Mouse (Mus musculus): ENCODE data around the gene AI481877.
A peak's percentile ranks its signal among the peaks of the same experiment; 100 is the strongest.
"Not testable (repeated sequence)": the region's sequence is repeated elsewhere in the genome, so short reads cannot be mapped to it uniquely, and the experiment has no call there.

AI481877 gene

DNA sequence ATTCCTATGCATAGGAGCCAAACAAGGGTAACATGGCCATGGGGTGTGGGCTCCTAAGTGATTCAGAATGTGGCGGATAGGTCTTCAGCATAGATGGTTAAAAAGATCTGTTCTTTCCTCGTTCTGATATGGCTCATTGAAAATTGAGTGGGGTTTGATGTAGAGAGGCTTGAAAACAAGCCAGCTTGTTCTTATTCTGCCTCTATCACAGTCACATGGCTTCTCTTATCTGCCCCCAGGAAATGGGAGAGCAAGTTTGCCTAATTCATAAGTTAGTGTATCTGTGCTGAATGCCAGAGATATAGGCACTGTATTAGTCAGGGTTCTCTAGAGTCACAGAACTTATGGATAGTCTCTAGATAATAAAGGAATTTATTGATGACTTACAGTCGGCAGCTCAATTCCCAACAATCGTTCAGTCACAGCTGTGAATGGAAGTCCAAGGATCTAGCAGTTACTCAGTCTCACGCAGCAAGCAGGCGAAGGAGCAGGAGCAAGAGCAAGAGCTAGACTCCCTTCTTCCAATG is at the start of gene AI481877:
AI481877 (minus strand) TSS at position 477 of the 527 bp plus-strand sequence.
- not testable (repeated sequence) for DNase-seq (ENCODE audit: low spot score)

DNA sequence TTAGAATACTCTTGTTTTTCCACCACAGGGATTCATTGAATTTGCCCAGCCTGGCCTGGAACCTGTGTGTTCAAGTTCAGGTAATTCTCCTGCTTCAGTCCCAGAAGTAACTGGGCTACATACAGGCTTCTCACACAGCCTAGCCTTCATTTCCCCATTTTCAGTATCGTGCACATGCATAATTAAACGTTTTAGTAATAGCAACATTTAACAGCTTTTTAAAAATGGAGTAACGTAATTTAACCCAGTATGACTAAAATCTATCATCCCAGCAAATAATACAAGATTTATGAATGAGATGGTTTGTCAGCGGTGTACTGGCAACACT is 49.7 kb upstream of the AI481877 start:
- DNase-seq (ENCODE audit: low spot score): no peak

DNA sequence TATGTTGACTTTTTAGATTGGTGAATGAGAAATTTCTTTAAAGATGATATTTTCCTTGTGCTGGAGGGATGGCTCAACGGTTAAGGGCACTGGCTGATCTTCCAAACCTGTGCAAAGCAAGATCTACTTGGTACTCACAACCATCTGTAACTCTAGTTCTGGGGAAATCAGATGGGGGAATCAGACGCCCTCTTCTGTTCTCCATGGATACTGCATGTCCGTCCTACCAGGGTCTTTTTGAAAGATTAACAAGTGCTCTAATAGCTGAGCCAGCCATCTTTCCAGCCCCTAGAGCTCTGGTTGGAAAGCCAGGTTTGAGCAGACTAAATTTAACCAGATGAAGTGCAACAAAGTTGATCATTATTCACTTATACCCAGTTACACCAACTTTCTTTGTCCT is 48.5 kb upstream of the AI481877 start:
- DNase-seq (ENCODE audit: low spot score): no peak

DNA sequence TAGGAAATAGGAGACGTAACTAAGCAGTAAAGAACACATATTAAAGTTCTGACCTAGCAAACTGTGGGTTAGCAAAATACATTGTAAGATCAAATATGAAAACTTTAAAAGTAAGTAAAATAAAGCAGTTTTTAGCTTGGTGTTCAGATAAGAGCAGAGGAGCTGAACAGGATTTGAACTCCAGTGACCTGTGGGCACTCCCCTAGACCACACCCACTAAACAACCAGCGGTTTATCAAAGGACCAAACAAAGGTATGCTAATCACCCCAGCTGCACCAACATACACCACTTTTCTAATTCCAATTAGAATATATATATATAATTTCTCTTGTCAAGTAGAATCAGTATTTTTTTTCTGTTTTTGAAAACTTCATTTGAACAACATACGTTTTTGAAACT is 46.9 kb upstream of the AI481877 start:
- DNase-seq (ENCODE audit: low spot score): no peak

DNA sequence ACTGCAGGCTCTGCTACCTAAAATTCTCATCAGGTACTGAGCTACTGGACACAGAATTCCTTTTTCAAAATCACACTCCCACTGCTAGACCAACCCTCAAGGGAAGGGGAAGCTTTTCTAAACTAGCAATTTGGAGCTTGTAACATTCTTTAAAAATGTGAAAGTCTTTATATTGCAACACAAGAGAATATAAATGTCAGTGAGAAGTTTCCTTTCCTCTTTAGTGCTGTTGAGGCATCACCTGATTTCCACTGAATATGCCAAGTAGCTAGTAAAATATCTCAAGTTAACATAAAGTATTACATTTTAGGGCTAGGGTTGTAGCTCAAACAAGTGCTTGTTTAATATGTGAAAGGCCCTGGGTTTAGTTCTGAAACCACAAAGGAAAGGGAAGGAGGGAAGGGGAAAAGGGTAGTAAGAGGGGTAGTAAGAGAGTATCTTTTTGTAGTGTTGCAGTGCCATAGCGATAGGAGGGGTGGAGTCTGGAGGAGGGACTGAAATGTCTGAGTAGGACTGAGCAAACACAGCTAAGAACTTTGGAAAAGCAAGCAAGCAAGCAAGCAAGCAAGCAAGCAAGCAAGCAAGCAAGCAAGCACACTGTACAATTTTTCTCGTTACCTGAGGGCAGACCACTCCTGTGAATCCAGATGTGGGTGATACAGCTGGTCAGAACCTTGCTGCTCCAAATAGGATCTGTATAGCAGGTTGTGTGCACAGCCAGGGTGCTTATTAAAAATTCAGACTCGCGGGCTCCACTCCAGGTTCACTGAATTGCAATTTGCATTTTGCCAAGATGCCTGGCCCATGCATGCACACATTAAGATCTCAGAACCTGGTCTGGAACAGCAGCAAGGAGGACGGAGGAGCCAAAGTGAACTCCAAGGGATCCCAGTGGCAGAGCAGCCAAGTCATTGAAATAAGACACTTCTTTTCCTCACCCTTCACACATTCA is 42.8 kb upstream of the AI481877 start:
- DNase-seq (ENCODE audit: low spot score): no peak

DNA sequence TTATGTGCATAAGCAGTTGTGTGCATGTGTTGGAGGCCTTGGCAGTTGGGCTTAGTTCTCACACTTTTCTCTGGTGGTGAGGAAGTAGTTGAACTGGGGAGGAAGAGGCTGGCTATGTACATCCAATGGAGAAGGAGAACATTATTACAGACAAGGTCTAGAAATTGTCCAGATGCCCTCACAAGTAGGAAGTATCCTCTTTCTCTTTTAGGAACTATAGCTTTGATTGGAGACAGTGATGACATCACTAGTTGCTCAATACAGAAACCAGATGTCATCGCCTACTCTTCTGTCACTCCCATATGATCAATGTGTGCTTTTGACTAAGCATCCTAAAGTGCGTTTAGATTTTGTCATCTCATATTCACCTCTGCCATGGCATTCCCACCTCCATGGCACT is 38.8 kb upstream of the AI481877 start:
- DNase-seq (ENCODE audit: low spot score): no peak

DNA sequence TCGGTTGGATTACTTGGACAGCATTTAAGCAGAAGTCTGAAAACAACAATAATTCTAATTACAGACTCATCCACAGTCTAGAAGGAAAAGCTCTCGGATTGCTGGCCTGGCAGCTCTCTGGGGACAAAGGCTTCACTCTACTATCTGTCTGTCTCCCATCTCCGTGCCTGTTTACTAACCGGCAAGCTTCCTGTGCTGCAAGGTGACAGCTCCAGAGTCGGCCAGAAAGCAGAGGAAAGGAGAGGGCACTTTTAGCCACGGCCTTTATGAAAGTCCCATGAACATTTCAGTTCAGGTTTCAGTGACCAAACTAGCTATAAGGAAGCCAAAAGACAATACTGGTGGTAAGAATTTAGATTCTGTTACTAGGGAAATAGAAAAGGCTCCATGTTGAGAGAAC is 37.1 kb upstream of the AI481877 start:
- DNase-seq (ENCODE audit: low spot score): no peak

DNA sequence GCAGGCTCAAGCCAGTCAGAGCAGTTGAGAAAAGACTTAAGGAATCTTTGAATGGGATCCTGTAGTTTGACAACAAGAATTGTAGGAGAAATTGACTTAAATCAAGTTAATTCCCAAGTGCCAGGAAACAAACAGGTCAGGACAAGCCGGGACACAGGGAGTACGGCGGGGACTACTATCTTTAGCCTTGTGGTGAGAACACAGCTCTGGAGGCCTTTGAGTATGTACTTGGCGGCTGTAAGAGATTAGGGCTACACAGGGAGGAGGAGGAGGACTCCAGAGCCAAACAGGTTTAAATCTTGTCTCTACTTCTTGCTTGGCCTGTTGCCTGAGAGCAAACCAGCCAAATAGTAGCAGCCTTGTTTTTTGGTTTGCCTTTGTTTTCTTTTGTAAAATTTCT is 36.2 kb upstream of the AI481877 start:
- DNase-seq (ENCODE audit: low spot score): peak; percentile 44

DNA sequence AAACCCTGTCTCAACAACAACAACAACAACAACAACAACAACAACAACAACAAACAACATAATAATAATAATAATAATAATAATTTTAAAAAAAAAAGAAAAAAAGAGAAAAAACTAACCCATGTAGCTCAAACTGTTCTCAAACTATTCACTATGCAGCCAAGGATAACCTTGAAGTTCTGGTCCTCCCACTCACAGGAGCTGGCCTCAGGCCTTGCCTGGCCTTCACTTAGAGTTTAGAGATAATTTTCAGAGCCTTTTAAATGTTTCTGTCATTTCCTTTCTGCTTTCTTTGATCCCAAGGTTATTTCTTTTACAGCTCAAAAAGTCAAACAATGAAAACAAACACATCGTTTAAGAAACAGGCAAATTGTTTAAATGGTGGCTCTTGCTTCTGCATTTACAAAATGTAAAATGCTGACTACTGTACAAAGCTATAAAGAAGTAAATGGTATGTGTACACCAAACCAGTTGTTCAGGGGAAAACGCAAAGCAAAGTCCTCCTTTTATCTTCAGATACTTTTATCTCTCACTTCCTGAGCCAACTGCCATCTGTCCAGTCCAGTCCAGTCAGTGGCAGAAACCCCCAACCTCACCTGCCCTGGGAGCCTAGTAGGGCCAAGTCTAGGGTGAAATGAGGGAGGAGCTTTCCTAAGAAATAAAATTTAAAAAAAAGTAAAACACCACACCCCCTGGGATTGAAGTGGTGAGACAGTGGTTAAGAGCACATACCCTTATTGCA is 34.6 kb upstream of the AI481877 start:
- peak; percentile 44 for DNase-seq (ENCODE audit: low spot score)

DNA sequence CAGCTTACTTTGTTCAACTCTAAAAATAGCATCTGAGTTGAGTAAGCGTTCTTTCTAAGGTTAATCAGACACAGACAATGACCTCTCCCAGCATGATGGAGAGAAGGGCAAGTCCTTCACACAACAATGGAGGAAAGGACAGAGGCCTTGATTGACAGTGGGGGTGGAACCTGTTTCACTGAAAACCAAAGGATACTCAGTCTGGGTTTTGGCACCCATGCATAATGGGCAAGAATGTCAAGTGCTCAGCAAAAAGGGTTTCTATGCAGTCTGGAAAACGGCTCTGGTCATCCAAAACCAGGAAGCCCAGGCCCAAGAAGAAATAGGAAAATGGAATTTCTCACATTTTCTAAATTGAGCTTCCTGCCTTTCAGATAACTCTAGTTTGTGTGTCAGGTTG is 33.8 kb upstream of the AI481877 start:
- DNase-seq (ENCODE audit: low spot score): no peak

DNA sequence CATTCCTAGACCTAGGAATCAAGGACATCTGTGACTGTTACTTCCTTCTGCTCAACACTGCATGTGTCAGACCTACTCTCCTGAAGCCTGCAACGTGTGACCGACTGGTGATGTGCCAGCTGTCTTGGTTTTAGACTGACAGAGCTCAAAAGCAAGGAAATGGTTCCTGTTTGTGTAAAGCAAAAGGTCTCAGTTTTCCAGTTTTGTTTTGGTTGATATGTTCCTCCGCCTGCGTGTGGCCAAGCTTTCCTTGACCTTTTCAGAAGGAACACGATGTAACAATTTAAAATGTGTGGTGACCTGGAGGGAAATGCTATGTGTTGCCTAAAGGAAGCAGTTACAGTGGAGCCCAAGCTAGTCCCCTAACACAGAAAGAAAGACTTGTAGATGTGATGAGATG is 31.2 kb upstream of the AI481877 start:
- no peak for DNase-seq (ENCODE audit: low spot score)

DNA sequence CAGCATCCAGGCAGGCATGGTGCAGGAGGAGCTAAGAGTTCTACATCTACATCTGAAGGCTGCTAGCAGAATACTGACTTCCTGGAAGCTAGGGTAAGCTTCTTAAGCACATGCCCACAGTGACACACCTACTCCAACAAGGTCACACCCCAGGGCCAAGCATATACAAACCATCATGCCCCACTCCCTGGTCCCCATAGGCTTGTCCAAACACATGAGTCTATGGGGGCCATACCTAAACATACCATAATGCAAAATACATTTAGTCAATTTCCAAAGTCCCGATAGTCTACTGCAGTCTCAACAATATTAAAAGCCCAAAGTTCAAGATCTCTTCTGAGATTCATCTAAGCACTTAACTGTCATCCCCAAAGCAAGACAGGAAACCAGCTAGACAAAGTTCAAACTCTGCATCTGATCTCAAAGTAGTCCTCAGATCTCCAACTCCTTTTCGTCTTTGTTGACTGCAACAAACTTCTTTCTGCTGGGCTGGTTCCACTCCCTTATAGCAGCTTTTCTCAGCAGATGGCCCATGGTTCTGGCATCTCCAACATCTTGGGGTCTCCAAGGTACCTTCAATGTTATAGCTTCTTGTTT is 28.6 kb upstream of the AI481877 start:
- DNase-seq (ENCODE audit: low spot score): no peak

DNA sequence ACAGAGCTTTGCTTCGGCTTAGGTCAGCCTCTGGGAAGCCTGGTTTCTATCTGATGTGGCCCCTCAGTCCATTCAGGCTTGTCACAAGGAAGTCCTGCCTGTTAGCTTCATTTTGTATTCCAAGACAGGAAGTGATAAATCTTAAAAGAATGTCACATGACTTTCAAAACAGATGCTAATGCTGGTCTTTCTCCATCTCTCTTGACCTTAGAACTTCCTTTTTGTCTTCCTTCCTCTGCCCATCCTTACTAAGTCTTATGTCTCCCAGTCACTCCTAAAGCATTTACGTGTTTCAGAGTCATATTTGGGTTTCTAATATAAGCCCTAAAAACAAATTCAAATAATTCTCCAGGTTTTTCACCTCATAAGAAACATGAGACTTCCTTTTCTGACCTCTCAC is 25.3 kb upstream of the AI481877 start:
- no peak for DNase-seq (ENCODE audit: low spot score)

DNA sequence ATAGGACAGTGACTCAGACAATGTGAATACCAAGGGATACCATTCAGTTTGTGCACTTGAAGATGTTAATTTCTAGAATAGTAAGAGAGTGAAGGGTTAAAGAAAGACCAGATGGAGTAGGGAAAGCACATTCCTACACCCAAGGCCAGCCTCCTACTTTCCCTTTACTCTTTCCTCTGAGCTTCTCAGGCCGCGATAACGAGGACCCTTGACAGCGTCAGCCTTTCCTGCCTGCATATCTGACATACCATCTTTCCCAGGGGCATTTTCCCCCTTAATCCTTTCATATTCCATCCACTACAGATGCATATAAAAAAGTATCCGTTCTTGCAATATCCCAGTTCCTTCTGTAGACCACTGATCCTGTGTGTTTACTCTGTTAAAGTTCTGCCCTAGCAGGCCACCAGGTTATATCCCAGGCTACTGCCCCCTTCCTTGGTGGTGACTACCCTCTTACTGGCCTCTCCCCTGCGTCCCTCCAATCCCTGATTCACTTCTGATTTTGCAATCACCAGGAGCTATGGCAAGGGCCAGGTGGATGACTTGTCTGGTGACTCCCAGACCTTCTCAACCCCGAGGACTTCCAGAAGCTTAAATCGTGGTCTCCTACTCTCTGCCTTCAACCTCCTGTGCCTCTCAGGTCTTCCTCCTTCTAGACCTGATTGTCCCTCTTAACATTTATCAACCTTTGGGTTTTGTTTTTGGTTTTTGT is 22.3 kb upstream of the AI481877 start:
- DNase-seq (ENCODE audit: low spot score): no peak

DNA sequence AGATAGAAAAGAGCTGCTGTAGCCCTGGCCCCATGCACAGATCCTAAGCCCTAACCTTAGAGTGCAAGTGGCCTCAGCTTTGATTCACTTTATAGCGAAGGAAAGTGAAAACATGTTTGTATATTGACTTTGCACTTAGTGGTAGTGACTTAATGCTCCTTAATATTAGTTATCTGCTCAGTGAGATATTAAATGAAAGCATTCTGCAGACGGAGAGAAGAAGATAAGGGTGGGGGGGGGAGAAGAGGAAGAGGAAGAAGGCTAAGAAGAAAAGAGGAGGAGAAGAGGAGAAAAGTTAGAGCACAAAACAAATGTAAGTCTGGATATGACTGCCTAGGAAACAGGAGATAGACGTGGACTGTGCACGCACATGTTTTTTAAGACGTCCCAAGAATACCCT is 21.5 kb upstream of the AI481877 start:
- DNase-seq (ENCODE audit: low spot score): no peak

DNA sequence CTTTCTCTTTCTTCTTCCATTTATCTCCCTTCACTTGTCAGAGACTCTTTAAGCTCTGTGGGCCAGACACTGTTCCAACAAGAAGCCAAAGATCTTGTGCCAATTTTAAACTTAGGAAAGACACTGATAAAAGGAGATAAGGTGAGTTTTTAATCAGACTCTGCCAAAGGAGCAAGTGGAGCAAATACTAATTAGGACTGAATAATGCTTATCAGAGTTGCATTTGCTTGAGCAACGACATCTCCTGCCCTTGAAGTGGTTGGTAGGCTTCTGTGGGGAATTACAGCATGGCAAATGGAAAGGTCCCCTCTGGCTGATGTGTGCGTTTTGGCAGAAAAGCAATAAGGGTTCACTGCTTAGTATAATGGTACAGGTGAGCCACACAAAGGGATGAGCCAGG is 18.9 kb upstream of the AI481877 start:
- no peak for DNase-seq (ENCODE audit: low spot score)

DNA sequence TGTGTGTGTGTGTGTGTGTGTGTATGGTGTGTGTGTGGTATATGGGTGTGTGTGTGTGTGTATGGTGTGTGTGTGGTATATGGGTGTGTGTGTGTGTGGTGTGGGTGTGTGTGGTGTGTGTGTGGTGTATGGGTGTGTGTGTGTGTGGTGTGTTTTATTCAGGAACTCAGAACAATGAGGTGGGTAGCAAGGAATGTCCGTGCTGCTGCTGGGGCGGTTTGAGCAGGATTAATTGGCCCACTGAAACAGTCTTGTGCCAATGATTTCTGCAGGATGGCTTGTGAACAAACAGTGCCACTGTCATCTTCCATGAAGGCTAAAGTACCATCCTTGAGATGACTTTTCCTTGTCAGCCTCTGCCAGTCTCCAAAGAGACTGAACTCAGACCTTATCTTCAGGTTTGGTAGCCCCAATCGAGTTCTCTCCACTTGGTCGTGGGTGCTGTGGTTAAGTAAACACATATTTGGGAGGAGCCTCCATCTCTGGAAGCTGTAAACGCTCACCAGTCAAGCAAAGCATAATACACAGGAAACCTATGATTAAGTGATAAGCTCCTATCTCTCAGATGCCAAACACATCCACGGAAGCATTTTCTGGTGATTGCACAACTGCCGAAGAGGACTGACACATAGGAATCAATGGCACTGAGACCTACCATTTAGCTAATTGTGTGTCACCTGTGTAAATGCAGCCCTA is 18.3 kb upstream of the AI481877 start:
- DNase-seq (ENCODE audit: low spot score): no peak

DNA sequence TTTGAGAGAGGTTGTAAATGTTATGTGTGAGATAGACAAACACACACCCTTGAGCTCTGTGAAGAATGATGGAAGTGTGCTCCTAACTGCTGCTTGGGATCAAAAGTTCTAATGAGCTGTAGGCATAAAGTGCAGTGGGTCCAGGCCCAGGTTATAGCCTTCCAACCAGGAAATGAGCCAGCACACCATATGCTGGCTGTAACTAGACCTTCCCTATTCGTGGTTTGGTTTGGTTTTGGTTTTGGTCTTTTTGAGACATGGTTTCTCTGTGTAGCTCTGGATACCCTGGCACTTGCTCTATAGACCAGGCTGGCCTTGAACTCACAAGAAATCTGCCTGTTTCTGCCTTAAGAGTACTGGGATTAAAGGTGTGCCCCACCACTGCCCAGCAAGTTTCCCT is 13.2 kb upstream of the AI481877 start:
- DNase-seq (ENCODE audit: low spot score): no peak

DNA sequence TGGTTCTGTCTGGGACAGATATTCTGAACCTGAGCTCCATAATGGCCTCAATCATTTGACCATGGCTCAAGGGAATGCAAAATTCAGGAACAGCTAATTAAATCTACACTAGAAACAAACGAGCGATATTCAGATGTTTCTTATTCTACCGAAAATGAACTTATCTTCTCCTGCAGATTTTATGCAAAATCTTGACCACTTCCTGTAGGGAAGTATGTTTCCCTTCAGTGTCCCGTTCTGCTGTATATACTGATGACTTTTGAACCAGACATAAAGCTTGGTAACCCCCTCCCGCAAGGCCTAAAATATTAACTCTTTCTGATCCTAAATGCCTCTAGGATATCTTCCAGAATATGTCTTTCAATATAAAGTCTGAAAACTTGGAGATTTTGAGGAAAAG is 12.1 kb upstream of the AI481877 start:
- DNase-seq (ENCODE audit: low spot score): no peak

DNA sequence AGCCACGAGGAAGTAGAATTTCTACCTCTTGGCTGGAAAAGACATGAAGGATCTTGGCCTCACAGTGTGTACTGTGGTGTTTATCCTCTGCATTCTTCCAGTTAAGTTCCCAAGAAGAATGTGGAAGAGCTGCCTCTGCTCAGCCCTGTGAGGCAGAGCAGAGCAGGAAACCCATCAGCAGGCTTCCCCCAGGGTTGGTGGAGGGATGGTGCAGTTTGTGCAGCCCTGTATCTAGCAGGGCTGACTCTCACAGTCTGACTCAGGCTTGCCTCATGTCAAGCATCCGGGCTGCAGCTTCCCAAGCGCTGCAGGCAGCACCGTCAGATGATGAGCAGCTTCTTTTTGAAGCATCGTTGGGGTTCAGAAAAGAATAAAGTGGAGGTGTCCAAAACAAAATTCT is 10.3 kb upstream of the AI481877 start:
- DNase-seq (ENCODE audit: low spot score): no peak

DNA sequence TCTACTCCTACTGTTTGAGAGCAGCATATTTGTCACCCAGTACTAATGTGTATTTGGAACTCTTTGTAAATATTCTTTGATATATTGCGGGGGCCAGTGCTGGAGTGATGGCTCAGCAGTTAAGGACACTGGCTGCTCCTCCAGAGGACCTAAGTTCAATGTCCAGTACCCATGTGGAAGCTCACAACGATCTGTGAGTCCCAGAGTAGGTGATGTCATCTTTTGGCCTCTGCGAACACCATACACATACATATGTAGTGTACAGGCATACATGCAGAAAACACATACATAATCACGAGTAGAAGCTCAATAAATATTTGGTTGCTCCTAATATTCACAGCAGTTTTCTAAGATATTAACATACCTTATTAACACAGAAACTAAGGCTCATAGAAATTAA is 9.8 kb downstream of the AI481877 start:
- no peak for DNase-seq (ENCODE audit: low spot score)

DNA sequence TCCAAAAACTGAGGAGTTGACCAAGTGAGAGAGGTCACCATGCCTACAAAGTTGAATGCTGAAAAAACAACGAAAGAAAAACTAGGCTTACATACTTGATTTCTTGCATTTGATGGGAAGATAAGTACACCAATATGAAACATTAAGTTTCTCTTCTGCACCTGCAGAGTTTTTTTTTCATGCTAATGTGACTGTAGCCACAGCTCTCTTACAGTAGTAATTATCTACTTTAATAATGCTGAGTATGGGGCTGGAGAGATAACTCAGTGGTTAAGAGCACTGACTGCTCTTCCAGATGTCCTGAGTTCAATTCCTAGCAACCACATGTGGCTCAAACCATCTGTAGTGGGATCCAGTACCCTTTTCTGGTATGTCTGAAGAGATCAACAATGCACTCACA is 13.7 kb downstream of the AI481877 start:
- no peak for DNase-seq (ENCODE audit: low spot score)

All from ovary, postnatal 36 days (tissue).